Mouse (Mus musculus) spleen, embryonic (tissue): ENCODE data around the gene Gm15130.

Experiments
- CTCF ChIA-PET: fragments of 350-600 bp; sonication (Branson Sonifier 250); formaldehyde crosslinking; loops from one replicate; lab custom pipeline; 2022; lab: Charles Lee

Gene Gm15130

GRCm38 (mm10) chr2:111152836-111153235 lies at the start of gene Gm15130:
Gene Gm15130, minus strand, starts transcription at chr2:111152936.
- CTCF ChIA-PET = no interaction called here

- CTCF ChIA-PET = no interaction called here
These were observed 29.3 kb upstream of the Gm15130 start for GRCm38 (mm10) chr2:111182068-111182467.

GRCm38 (mm10) chr2:111135739-111136138 lies 17.0 kb downstream of the Gm15130 start:
- CTCF ChIA-PET = no interaction called here

GRCm38 (mm10) chr2:111105882-111106281 lies 46.9 kb downstream of the Gm15130 start, which contains the start of gene Gm13941:
Gene Gm13941, minus strand, starts transcription at chr2:111105982.
- CTCF ChIA-PET = no interaction called here
